8 mouse cellular contexts compared by ENCODE assay signal in the genomic region with DNA sequence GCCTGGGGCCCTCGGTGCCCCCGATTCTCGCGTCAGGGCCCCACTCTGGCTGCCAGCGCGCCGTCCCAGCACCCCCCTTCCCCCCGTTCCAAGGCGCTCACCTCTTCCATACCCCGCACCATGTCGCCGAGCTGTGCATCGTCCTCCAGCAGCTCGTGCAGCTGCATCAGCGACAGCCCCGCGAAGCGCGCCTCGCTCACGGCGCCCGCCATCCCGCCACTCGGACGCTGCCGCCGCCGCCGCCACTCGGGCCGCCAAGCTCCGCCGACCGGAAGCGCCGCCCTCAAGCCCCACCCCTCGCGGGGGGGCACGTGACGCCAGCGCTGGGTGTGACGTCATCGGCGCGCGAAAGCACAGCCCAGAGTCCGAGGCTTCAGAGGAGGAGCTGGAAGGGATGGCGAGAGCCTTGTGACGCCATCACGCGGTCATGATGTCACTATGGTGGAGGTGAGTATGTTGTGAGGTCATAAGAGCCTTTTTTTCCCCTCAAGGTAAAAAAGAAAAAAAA. TPM values are rescaled to one million over a fixed set of nuclear protein-coding genes. Genes with fewer than 3 reads are reported as not detected.
A peak's percentile ranks its signal among the peaks of the same experiment; 100 is the strongest.
DNase-seq lines count a peak whose midpoint lies in the region; ATAC-seq and TF ChIP-seq lines count a peak whose summit lies in the region.

A gene (minus strand): TSS at position 270 of the 508 bp plus-strand sequence.

- H3K9ac ChIP-seq in heart, embryonic 11.5 days (ENCODE audit: low read depth, low read length), result peak within 1 kb of the TSS; percentile 93
- H3K9ac ChIP-seq in kidney, embryonic 15.5 days, result peak within 1 kb of the TSS; percentile 82
- H3K9ac ChIP-seq in limb, embryonic 15.5 days, result peak within 1 kb of the TSS; percentile 91
- H3K9ac ChIP-seq in midbrain, postnatal 0 days (replicated peaks; ENCODE audit: low read length, poor library complexity, severe bottlenecking), result peak within 1 kb of the TSS; percentile 93

- no peaks in the 10 kb centered on the region for H3K27me3 ChIP-seq in erythroblast, embryonic 14.5 days (ENCODE audit: control insufficient read depth)
- no peaks in the 10 kb centered on the region for H3K27me3 ChIP-seq in heart, embryonic 11.5 days (ENCODE audit: control insufficient read depth, insufficient read depth, low read length)
- H3K27me3 ChIP-seq in kidney, embryonic 15.5 days, result no peaks in the 10 kb centered on the region
- no peaks in the 10 kb centered on the region for H3K27me3 ChIP-seq in limb, embryonic 15.5 days
- H3K27me3 ChIP-seq in midbrain, postnatal 0 days (ENCODE audit: insufficient read depth, low read length), result no peaks in the 10 kb centered on the region

- TF ChIP-seq CTCF in midbrain, postnatal 0 days (IDR thresholded peaks at IDR 0.05), result no peak

- 0 out of 2 replicates have a peak, but pooled peaks cover 2% of the 10 kb centered on the region for H3K9me3 ChIP-seq in erythroblast, embryonic 14.5 days (ENCODE audit: control insufficient read depth, low read length)
- H3K9me3 ChIP-seq in heart, embryonic 11.5 days (replicated peaks; ENCODE audit: control insufficient read depth, low read length), result no peaks in the 10 kb centered on the region
- H3K9me3 ChIP-seq in kidney, embryonic 15.5 days (replicated peaks), result no peaks in the 10 kb centered on the region
- H3K9me3 ChIP-seq in limb, embryonic 15.5 days, result no peaks in the 10 kb centered on the region
- H3K9me3 ChIP-seq in midbrain, postnatal 0 days (ENCODE audit: low read length), result no peaks in the 10 kb centered on the region

- H3K36me3 ChIP-seq in erythroblast, embryonic 14.5 days (ENCODE audit: control insufficient read depth), result peaks cover 31% of the 10 kb centered on the region
- no peaks in the 10 kb centered on the region for H3K36me3 ChIP-seq in heart, embryonic 11.5 days (ENCODE audit: control insufficient read depth, insufficient read depth, low read length)
- no peaks in the 10 kb centered on the region for H3K36me3 ChIP-seq in kidney, embryonic 15.5 days
- H3K36me3 ChIP-seq in limb, embryonic 15.5 days, result no peaks in the 10 kb centered on the region
- H3K36me3 ChIP-seq in midbrain, postnatal 0 days (ENCODE audit: insufficient read depth, low read length), result no peaks in the 10 kb centered on the region

- peak within 1 kb of the TSS; percentile 69 for H3K4me2 ChIP-seq in heart, embryonic 11.5 days
- H3K4me2 ChIP-seq in kidney, embryonic 15.5 days, result peak within 1 kb of the TSS; percentile 83
- H3K4me2 ChIP-seq in limb, embryonic 15.5 days, result peak within 1 kb of the TSS; percentile 75
- peak within 1 kb of the TSS; percentile 83 for H3K4me2 ChIP-seq in midbrain, postnatal 0 days (ENCODE audit: low read depth, low read length, poor library complexity, severe bottlenecking)

- H3K4me3 ChIP-seq in erythroblast, embryonic 14.5 days (replicated peaks), result peak within 1 kb of the TSS; percentile 97
- peak within 1 kb of the TSS; percentile 77 for H3K4me3 ChIP-seq in heart, embryonic 11.5 days (ENCODE audit: low read depth, low read length)
- peak within 1 kb of the TSS; percentile 91 for H3K4me3 ChIP-seq in kidney, embryonic 15.5 days (replicated peaks)
- H3K4me3 ChIP-seq in limb, embryonic 15.5 days, result peak within 1 kb of the TSS; percentile 83
- peak within 1 kb of the TSS; percentile 90 for H3K4me3 ChIP-seq in midbrain, postnatal 0 days (ENCODE audit: low read depth, low read length)

- peak within 1 kb of the TSS; percentile 93 for H3K27ac ChIP-seq in heart, embryonic 11.5 days (ENCODE audit: low read depth, low read length)
- H3K27ac ChIP-seq in kidney, embryonic 15.5 days, result peak within 1 kb of the TSS; percentile 94
- peak within 1 kb of the TSS; percentile 95 for H3K27ac ChIP-seq in limb, embryonic 15.5 days
- peak within 1 kb of the TSS; percentile 91 for H3K27ac ChIP-seq in midbrain, postnatal 0 days (ENCODE audit: low read depth, low read length)

- peak; percentile 56; the same call in 1 of the 2 replicates for ATAC-seq in heart, embryonic 11.5 days (replicated peaks; ENCODE audit: insufficient number of reproducible peaks, low FRiP score, low TSS enrichment)
- ATAC-seq in kidney, embryonic 15.5 days (replicated peaks; ENCODE audit: low FRiP score), result peak; percentile 50
- ATAC-seq in limb, embryonic 15.5 days (ENCODE audit: insufficient number of reproducible peaks, low FRiP score, low TSS enrichment, low read depth), result peak; percentile 77
- ATAC-seq in midbrain, postnatal 0 days (ENCODE audit: low FRiP score), result peak; percentile 88

- WGBS in heart, embryonic 11.5 days (ENCODE audit: insufficient replicate concordance), result under 1% methylated on average over 52 of the region's 52 CpGs
- WGBS in kidney, embryonic 15.5 days, result under 1% methylated on average over 52 of the region's 52 CpGs
- WGBS in limb, embryonic 15.5 days, result under 1% methylated on average over 52 of the region's 52 CpGs
- WGBS in midbrain, postnatal 0 days, result under 1% methylated on average over 52 of the region's 52 CpGs

- DNase-seq in CD4-positive helper T cell, adult 2 months (ENCODE audit: low read depth, low spot score), result peak; percentile 95
- DNase-seq in brain, embryonic 18.5 days (ENCODE audit: low read depth, low spot score), result peak; percentile 69
- peak; percentile 92 for DNase-seq in midbrain, postnatal 0 days (ENCODE audit: low spot score)
- peak; percentile 93 to 94 for DNase-seq in spleen, postnatal 10 days (ENCODE audit: low spot score in 2 of 2)

- peaks cover 69% of the 10 kb centered on the region for H3K4me1 ChIP-seq in erythroblast, embryonic 14.5 days (ENCODE audit: control insufficient read depth)
- peaks cover 47% of the 10 kb centered on the region for H3K4me1 ChIP-seq in heart, embryonic 11.5 days (ENCODE audit: control insufficient read depth, insufficient read depth, low read length)
- peaks cover 47% of the 10 kb centered on the region for H3K4me1 ChIP-seq in kidney, embryonic 15.5 days
- peaks cover 37% of the 10 kb centered on the region for H3K4me1 ChIP-seq in limb, embryonic 15.5 days
- H3K4me1 ChIP-seq in midbrain, postnatal 0 days (ENCODE audit: insufficient read depth, low read length), result peaks cover 5% of the 10 kb centered on the region

RNA-seq across cellular contexts. Expression of the gene that starts here (rescaled TPM):
- polyA plus RNA-seq in erythroblast, embryonic 14.5 days (2012), result 19.6 and 21.1 TPM in 2 replicates
- polyA plus RNA-seq in heart, embryonic 11.5 days (2014; fragmentation: Nextera tagmentation; extraction: Ambion mirVana), result 43.3 and 48.2 TPM in 2 replicates
- polyA plus RNA-seq in kidney, embryonic 15.5 days (2015; fragmentation: Nextera tagmentation; extraction: Ambion mirVana), result 33.8 and 35.3 TPM in 2 replicates
- polyA plus RNA-seq in limb, embryonic 15.5 days (2015; fragmentation: Nextera tagmentation; extraction: Ambion mirVana), result 34.7 and 37.8 TPM in 2 replicates
- 52.3 and 75.5 TPM in 2 replicates for total RNA-seq in midbrain, postnatal 0 days (2014; rRNA removed)
- polyA plus RNA-seq in midbrain, postnatal 0 days (2015; fragmentation: Nextera tagmentation; extraction: Ambion mirVana), result 54.3 and 56.2 TPM in 2 replicates

Comparison
In these comparisons a context has a peak if more than half of its experiments do, and no peak if none do; other contexts are left out.
1. Peak in every context shown above with its lines: DNase-seq, ATAC-seq, H3K4me3 ChIP-seq and H3K27ac ChIP-seq.